Mouse (Mus musculus) C2C12 (cell line): ENCODE measurements around the gene Ift74. TPM values are rescaled to one million over a fixed set of nuclear protein-coding genes. Genes with fewer than 3 reads are reported as not detected.

Experiments used
- H3K27me3 ChIP-seq: one replicate; pipeline ENCODE4 v1.6.1; 2011; ENCODE audit not compliant: control insufficient read depth, insufficient read depth, insufficient read length
- H3K36me3 ChIP-seq: one replicate; pipeline ENCODE4 v1.6.1; 2011; ENCODE audit not compliant: control insufficient read depth, insufficient read depth
- H3K4me3 ChIP-seq: one replicate; pipeline ENCODE4 v1.5.1; 2011; ENCODE audit warnings: mild to moderate bottlenecking, control low read depth; ENCODE audit not compliant: poor library complexity, insufficient read depth, severe bottlenecking
- H3K79me2 ChIP-seq: one replicate; pipeline ENCODE4 v1.6.1; 2011; ENCODE audit not compliant: control insufficient read depth, insufficient read depth
- H3K79me3 ChIP-seq: one replicate; pipeline ENCODE4 v1.6.1; 2011; ENCODE audit warnings: low read depth, control low read depth
- H3ac ChIP-seq: one replicate; pipeline ENCODE3; 2011; ENCODE audit warnings: low read depth; ENCODE audit not compliant: control insufficient read depth, insufficient read length
- CEBPB ChIP-seq: IDR thresholded peaks from one replicate; pipeline ENCODE4 v1.6.1; 2011; ENCODE audit warnings: low read depth, mild to moderate bottlenecking, control low read depth, moderate library complexity
- CTCF ChIP-seq: IDR thresholded peaks from one replicate; pipeline ENCODE4 v1.5.1; 2011; ENCODE audit not compliant: control insufficient read depth, insufficient read depth, insufficient read length
- FOSL1 ChIP-seq: IDR thresholded peaks from one replicate; pipeline ENCODE4 v1.8.0; 2011; ENCODE audit warnings: mild to moderate bottlenecking, low read length; ENCODE audit not compliant: poor library complexity, insufficient read depth, severe bottlenecking
- MAX ChIP-seq: IDR thresholded peaks from one replicate; pipeline ENCODE4 v1.6.1; 2011; ENCODE audit warnings: mild to moderate bottlenecking, control low read depth
- MYOD1 ChIP-seq: IDR thresholded peaks from one replicate; pipeline ENCODE4 v1.6.1; 2011; ENCODE audit warnings: low read depth; ENCODE audit not compliant: control insufficient read depth, insufficient read length
- MYOG ChIP-seq: IDR thresholded peaks from one replicate; pipeline ENCODE4 v1.6.1; 2011; ENCODE audit not compliant: control insufficient read depth, insufficient read length; ENCODE audit errors: extremely low read depth
- USF1 ChIP-seq: IDR thresholded peaks from one replicate; pipeline ENCODE4 v1.6.1; 2011; ENCODE audit warnings: low read depth, mild to moderate bottlenecking, control low read depth, moderate library complexity
- microRNA-seq: library from miRNA; unstranded; fragments of <30 nt; microRNA quantifications from one replicate; pipeline ENCODE4, GENCODE M21; 2019; ENCODE audit warnings: borderline microRNAs expressed
- polyA plus RNA-seq: library from polyadenylated mRNA; unstranded; fragments of >200 nt; fragmentation: generic; extraction: Trizol; gene quantifications from one replicate; pipeline ENCODE4 v1.2.1, GENCODE M21; 2012; ENCODE audit warnings: missing spikeins

Ift74 gene
- polyA plus RNA-seq, 1 experiment: 9.1 TPM

DNA sequence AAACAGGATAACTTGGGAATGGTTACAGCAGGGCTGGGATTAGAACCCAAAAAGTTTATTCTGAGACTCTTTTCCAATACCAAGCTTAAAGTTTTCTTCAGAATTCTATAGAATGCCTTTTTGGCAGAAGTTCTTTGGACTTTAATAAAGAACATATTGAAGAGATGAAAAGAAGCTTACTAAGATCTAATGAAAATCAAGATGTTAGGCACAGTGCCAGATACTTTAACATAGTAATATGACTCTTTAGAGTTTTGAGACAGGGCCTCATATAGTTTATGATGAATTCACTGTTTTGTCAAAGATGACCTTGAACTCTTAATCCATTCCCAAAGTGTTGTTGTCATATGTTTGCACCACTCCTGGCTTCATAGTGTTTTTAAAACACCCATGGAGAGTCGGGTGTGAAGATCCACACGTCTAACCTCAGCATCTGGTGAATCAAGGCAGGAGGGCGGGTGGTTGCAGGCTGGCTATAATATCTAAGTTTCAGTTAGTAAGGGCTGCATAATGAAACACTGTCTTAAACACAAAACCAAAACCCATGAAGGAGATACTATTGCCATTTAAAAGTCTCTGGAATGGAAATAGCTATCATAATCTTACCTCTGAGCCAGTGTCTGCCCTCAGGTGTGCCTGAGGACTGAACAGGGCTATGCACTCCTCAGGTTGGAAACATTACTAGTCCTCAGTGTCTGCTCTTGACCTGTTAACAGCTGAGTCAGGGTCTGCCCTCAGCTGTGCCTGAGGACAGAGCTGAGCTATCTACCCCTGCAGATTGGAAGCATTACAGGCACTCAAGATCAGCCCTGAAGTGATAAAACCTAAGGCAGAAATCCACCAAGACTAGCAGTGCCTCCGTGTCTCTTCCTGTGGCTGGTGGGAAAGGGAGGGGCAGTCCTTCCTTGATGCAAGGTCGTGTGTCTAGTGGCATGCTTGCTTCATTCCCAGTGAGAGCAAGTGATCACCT lies 123.3 kb downstream of the Ift74 start:
- TF ChIP-seq MYOG (no peak), FOSL1 (no peak), CTCF (no peak), USF1 (no peak), MYOD1 (no peak), MAX (no peak), CEBPB (no peak)
- Histone ChIP-seq H3K27me3 (no peaks in the 10 kb centered on the region), H3K4me3 (no peak overlapping the region), H3K79me3 (no peaks in the 10 kb centered on the region), H3K36me3 (no peaks in the 10 kb centered on the region), H3K79me2 (no peaks in the 10 kb centered on the region), H3ac (no peak overlapping the region)

DNA sequence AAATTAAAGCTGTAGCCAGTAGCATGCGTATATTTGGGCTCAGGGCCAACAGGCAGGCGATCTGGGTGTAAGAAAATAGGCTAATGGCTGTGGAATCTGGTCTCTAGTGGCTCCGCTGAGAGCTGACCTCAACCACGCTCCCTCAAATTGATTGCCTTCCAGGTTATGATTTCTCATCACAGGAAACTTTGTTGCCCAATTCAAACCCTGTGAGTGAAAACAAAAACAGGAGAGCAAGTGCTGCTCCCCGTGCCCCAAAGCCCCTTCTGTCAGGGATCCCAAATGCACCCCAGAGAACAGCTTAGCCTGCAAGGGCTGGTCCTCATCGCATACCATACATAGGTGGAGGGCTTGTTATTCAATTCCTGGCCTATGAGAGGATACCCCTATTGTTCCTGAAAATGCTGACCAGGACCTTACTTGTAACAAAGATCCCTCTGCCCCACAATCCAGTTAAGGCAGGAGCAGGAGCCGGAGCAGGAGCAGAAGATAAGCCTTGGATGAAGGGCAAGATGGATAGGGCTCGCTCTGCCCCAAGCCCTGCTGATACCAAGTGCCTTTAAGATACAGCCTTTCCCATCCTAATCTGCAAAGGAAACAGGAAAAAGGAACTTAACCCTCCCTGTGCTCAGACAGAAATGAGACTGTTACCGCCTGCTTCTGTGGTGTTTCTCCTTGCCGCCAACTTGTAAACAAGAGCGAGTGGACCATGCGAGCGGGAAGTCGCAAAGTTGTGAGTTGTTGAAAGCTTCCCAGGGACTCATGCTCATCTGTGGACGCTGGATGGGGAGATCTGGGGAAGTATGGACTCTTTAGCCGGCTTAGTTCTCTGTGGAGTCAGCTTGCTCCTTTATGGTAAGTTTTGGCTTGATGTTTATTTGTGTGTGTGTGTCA lies 124.8 kb downstream of the Ift74 start, which contains the start of gene Tek:
Tek (plus strand) TSS at position 452 of the 894 bp plus-strand sequence.
- TF ChIP-seq MAX (no peak), MYOG (no peak), CTCF (no peak), MYOD1 (no peak), CEBPB (no peak), FOSL1 (no peak), USF1 (no peak)
- Histone ChIP-seq H3K4me3 (no peak within 1 kb of the TSS), H3ac (no peak within 1 kb of the TSS), H3K27me3 (no peaks in the 10 kb centered on the region), H3K36me3 (no peaks in the 10 kb centered on the region), H3K79me2 (no peaks in the 10 kb centered on the region), H3K79me3 (no peaks in the 10 kb centered on the region)

DNA sequence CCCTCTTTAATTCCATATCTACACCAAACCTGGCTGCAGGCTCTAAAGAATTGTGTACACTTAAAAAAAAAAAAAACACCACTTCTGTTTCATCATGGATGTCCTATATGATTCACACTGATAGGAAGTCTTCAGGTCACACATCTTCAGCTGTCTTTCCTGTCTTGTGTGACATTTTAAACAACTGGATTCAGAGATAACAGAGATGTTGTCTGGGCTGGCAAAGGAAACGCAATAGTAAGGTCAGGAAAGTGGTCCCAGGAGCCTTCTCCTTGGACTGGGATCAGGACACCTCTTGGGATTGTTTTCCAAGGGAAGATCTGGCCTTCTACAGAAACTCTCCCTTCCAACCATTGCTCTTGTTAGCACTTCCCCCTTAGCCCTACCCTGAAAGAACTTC lies 127.5 kb downstream of the Ift74 start:
- Histone ChIP-seq H3K4me3 (no peak overlapping the region), H3ac (no peak overlapping the region), H3K36me3 (no peaks in the 10 kb centered on the region), H3K27me3 (no peaks in the 10 kb centered on the region), H3K79me2 (no peaks in the 10 kb centered on the region), H3K79me3 (no peaks in the 10 kb centered on the region)
- TF ChIP-seq CEBPB (no peak), MYOD1 (peak; percentile 50), MYOG (no peak)

Small RNAs within 50 kb of the gene (microRNA-seq; reads per million reads assigned to microRNA genes)
- gene Mir872: 3,378 reads per million, percentile 91 among the genes with 10 or more reads in this experiment

Other genes starting within 250 kb of the Ift74 start
- not detected for gene Gm10306, start 57.9 kb upstream of the Ift74 start, polyA plus RNA-seq
- 3.4 TPM for gene Caap1, start 57.7 kb upstream of the Ift74 start, polyA plus RNA-seq
- 26.5 TPM for gene Plaa, start 11.2 kb upstream of the Ift74 start, polyA plus RNA-seq
- 0.04 TPM for gene Lrrc19, start 35.7 kb downstream of the Ift74 start, polyA plus RNA-seq
- gene Tek, start 124.8 kb downstream of the Ift74 start, polyA plus RNA-seq: 0.01 TPM